Mouse (Mus musculus): ENCODE results near the gene Grm4. TPM values are rescaled to one million over a fixed set of nuclear protein-coding genes. Genes with fewer than 3 reads are reported as not detected.

The Grm4 gene
- total and polyA plus RNA-seq, 3 experiments = 0.05 TPM; not detected in 2

- DNase-seq (ENCODE audit: low spot score) (peak; percentile 55), ATAC-seq (ENCODE audit: extremely low read depth, insufficient number of reproducible peaks, low FRiP score, poor library complexity, severe bottlenecking) (0 out of 2 replicates have a peak, but pooled peaks have one; percentile 5)
- no peaks in the 10 kb centered on the region for H3K27me3 ChIP-seq (ENCODE audit: insufficient read depth, low read length)
- H3K4me1 ChIP-seq (ENCODE audit: insufficient read depth, low read depth, low read length) = peaks cover 70% of the 10 kb centered on the region
- no peaks in the 10 kb centered on the region for H3K9me3 ChIP-seq (replicated peaks)
- peaks cover 51% of the 10 kb centered on the region for H3K36me3 ChIP-seq (replicated peaks)
- TF ChIP-seq CTCF (IDR thresholded peaks at IDR 0.05; ENCODE audit: low read depth, low read length) (no peak), POLR2AphosphoS5 (IDR thresholded peaks at IDR 0.05; ENCODE audit: insufficient replicate concordance, low read depth, low read length) (no peak), GATA1 (IDR thresholded peaks at IDR 0.05; ENCODE audit: borderline replicate concordance, low read length) (no peak), GATA2 (IDR thresholded peaks at IDR 0.05; ENCODE audit: borderline replicate concordance, low read depth, low read length) (no peak), TAL1 (conservative IDR thresholded peaks at IDR 0.05; ENCODE audit: low read depth, low read length) (no peak)
- peak overlapping the region; percentile 95 for H3K4me3 ChIP-seq (ENCODE audit: low read depth, low read length)
These were observed 36.2 kb upstream of the Grm4 start for GRCm38 (mm10) chr17:27557181-27557926.

DNA sequence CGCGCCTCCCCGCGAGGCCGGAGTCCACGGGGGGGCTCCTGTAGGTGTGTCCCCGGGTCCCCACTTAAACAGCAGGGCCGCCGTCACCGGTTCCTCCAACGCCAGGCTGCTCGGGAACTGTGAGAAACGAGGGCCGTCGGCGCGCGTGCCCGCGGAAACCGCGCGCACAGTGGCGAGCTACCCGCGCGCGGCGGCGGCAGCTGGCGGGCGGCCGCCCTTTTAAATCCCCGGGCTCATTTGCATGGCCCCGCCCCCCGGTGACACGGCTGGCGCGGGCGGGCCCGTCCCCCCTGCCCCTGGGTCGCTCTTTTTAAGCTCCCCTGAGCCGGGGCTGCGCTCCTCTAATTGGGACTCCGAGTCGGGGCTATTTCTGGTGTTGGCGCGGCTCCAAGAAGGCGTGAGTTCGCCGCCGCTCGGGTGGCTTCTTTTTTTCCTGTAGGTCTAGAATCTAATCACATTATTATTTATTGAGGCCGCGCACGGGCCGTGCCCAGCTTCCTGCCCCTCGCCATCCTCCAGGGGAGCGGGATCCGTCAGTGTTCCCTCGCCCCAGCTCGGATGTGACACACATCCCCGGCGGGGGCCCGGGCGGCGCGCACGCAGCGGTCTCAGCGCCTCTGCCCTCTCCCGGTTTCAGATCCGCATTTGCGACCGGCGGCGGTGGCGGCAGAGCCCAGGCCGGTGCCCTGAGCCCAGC lies 35.3 kb upstream of the Grm4 start, which contains the start of gene Hmga1:
Gene Hmga1 (plus strand): TSS at position 183 of the 697 bp plus-strand sequence.
- ATAC-seq (ENCODE audit: extremely low read depth, insufficient number of reproducible peaks, low FRiP score, poor library complexity, severe bottlenecking) = peak; percentile 23; the same call in 1 of the 2 replicates

DNA sequence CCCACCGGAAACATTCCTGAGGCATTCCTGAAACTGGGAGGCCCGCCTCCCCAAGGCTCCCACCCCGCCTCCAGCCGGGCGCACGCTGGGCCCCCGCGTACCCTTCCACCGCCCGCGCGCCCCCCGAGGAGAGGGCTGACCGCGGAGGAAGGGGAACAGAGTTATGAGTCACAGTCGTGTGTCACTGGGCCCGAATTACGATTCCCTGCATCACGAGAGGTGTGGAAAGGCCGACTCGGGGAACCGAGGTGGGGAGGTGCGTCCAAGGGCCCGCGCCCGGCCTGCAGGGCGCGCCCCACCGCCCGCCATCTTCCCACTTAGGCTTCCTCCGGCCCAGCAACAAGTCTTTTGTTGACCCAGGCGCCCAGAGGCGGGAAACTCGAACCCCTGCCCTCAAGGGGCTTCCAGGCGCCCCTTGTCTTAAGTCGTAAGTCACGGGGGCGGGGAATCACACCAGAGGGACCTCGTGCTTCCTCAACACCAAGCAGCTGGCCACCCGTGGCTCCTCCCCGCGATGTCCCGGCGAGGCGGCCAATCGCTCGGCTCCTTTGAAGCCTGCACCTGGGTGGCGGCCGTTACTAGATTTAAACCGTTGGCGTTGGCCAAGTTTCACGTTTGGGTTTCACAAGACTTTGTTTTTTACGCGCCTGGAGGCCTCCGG lies 34.4 kb upstream of the Grm4 start:
- Histone ChIP-seq H3K27me3 (ENCODE audit: insufficient read depth, low read length) (no peaks in the 10 kb centered on the region), H3K4me1 (ENCODE audit: insufficient read depth, low read depth, low read length) (peaks cover 72% of the 10 kb centered on the region), H3K4me3 (ENCODE audit: low read depth, low read length) (peak overlapping the region; percentile 95), H3K9me3 (replicated peaks) (no peaks in the 10 kb centered on the region), H3K36me3 (replicated peaks) (peaks cover 36% of the 10 kb centered on the region)
- TF ChIP-seq GATA1 (IDR thresholded peaks at IDR 0.05; ENCODE audit: borderline replicate concordance, low read length) (no peak), CTCF (IDR thresholded peaks at IDR 0.05; ENCODE audit: low read depth, low read length) (no peak), GATA2 (IDR thresholded peaks at IDR 0.05; ENCODE audit: borderline replicate concordance, low read depth, low read length) (no peak), POLR2AphosphoS5 (IDR thresholded peaks at IDR 0.05; ENCODE audit: insufficient replicate concordance, low read depth, low read length) (no peak), TAL1 (conservative IDR thresholded peaks at IDR 0.05; ENCODE audit: low read depth, low read length) (no peak)
- DNase-seq (ENCODE audit: low spot score) (peak; percentile 98), ATAC-seq (ENCODE audit: extremely low read depth, insufficient number of reproducible peaks, low FRiP score, poor library complexity, severe bottlenecking) (peak; percentile 37; the same call in 1 of the 2 replicates)

More for the DNA sequence above, 35.3 kb upstream of the Grm4 start, which contains the start of gene Hmga1:
- DNase-seq (ENCODE audit: low spot score) = peak; percentile 86
- peaks cover 44% of the 10 kb centered on the region for H3K36me3 ChIP-seq (replicated peaks)
- no peaks in the 10 kb centered on the region for H3K9me3 ChIP-seq (replicated peaks)
- H3K27me3 ChIP-seq (ENCODE audit: insufficient read depth, low read length) = no peaks in the 10 kb centered on the region
- TF ChIP-seq GATA1 (IDR thresholded peaks at IDR 0.05; ENCODE audit: borderline replicate concordance, low read length) (no peak), POLR2AphosphoS5 (IDR thresholded peaks at IDR 0.05; ENCODE audit: insufficient replicate concordance, low read depth, low read length) (no peak), TAL1 (conservative IDR thresholded peaks at IDR 0.05; ENCODE audit: low read depth, low read length) (no peak), CTCF (IDR thresholded peaks at IDR 0.05; ENCODE audit: low read depth, low read length) (no peak), GATA2 (IDR thresholded peaks at IDR 0.05; ENCODE audit: borderline replicate concordance, low read depth, low read length) (no peak)
- H3K4me1 ChIP-seq (ENCODE audit: insufficient read depth, low read depth, low read length) = peaks cover 72% of the 10 kb centered on the region
- H3K4me3 ChIP-seq (ENCODE audit: low read depth, low read length) = peak within 1 kb of the TSS; percentile 95

GRCm38 (mm10) chr17:27555075-27555511 lies 33.9 kb upstream of the Grm4 start:
- ATAC-seq (ENCODE audit: extremely low read depth, insufficient number of reproducible peaks, low FRiP score, poor library complexity, severe bottlenecking) = peak; percentile 67

GRCm38 (mm10) chr17:27554062-27554960 lies 33.1 kb upstream of the Grm4 start:
- Histone ChIP-seq H3K36me3 (replicated peaks) (peaks cover 23% of the 10 kb centered on the region), H3K4me3 (ENCODE audit: low read depth, low read length) (peak overlapping the region; percentile 95), H3K9me3 (replicated peaks) (no peaks in the 10 kb centered on the region), H3K27me3 (ENCODE audit: insufficient read depth, low read length) (no peaks in the 10 kb centered on the region), H3K4me1 (ENCODE audit: insufficient read depth, low read depth, low read length) (peaks cover 70% of the 10 kb centered on the region)
- ATAC-seq (ENCODE audit: extremely low read depth, insufficient number of reproducible peaks, low FRiP score, poor library complexity, severe bottlenecking) = no peak
- peak; percentile 12; the same call in 1 of the 2 replicates for TF ChIP-seq POLR2AphosphoS5 (IDR thresholded peaks at IDR 0.05; ENCODE audit: insufficient replicate concordance, low read depth, low read length)
- TF ChIP-seq CTCF (IDR thresholded peaks at IDR 0.05; ENCODE audit: low read depth, low read length) = no peak
- peak; percentile 17 for DNase-seq (ENCODE audit: low spot score)

More at GRCm38 (mm10) chr17:27555075-27555511, 33.9 kb upstream of the Grm4 start:
- no peaks in the 10 kb centered on the region for H3K9me3 ChIP-seq (replicated peaks)
- peaks cover 30% of the 10 kb centered on the region for H3K36me3 ChIP-seq (replicated peaks)
- TF ChIP-seq GATA1 (IDR thresholded peaks at IDR 0.05; ENCODE audit: borderline replicate concordance, low read length) = no peak
- TF ChIP-seq GATA2 (IDR thresholded peaks at IDR 0.05; ENCODE audit: borderline replicate concordance, low read depth, low read length) = no peak
- no peak for TF ChIP-seq CTCF (IDR thresholded peaks at IDR 0.05; ENCODE audit: low read depth, low read length)
- no peaks in the 10 kb centered on the region for H3K27me3 ChIP-seq (ENCODE audit: insufficient read depth, low read length)
- peak overlapping the region; percentile 95 for H3K4me3 ChIP-seq (ENCODE audit: low read depth, low read length)
- DNase-seq (ENCODE audit: low spot score) = peak; percentile 98
- peaks cover 69% of the 10 kb centered on the region for H3K4me1 ChIP-seq (ENCODE audit: insufficient read depth, low read depth, low read length)
